9 mouse cellular contexts compared by ENCODE assay signal in the genomic region with DNA sequence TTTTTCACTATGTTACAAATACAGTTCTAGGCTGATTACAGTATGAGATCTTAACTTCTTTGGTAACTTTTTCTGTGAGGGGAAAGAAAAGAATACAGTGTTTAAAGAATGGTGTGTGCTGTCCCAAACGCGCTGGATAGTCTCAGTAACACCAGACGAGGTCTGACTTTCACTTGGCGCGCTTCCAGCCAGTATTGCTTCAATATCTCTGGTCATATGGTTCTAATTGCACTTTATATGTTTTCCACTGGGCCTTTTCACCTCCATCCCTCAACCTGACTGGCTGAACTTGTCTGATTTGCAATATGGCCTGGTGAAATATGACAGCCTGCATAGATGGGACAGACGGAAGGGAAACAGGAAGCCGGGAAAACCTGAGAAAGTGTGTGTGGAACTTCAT. TPM values are rescaled to one million over a fixed set of nuclear protein-coding genes. Genes with fewer than 3 reads are reported as not detected.
DNase-seq lines count a peak whose midpoint lies in the region; ATAC-seq lines count a peak whose summit lies in the region.
"Had no signal": no experiment of that assay in that cellular context is flagged by ENCODE, and none has a peak within 500 bp of the region (broad histone marks: within the 10 kb centered on the region; RNA-seq: fewer than 3 reads in every experiment).

No protein-coding gene starts in this region.

- no peak for ATAC-seq in embryonic facial prominence, embryonic 12.5 days (ENCODE audit: insufficient number of reproducible peaks, insufficient read depth, low FRiP score, low TSS enrichment)
- no peak for ATAC-seq in hindbrain, embryonic 14.5 days (ENCODE audit: low FRiP score)

- H3K4me2 ChIP-seq in embryonic facial prominence, embryonic 12.5 days (replicated peaks): peak overlapping the region; percentile 85
- peak overlapping the region; percentile 93 for H3K4me2 ChIP-seq in hindbrain, embryonic 14.5 days (replicated peaks)

- H3K27ac ChIP-seq in embryonic facial prominence, embryonic 12.5 days: 0 out of 2 replicates have a peak overlapping the region, but pooled peaks have one; percentile 81
- H3K27ac ChIP-seq in hindbrain, embryonic 14.5 days: 0 out of 2 replicates have a peak overlapping the region, but pooled peaks have one; percentile 6

- H3K36me3 ChIP-seq in embryonic facial prominence, embryonic 12.5 days: no peaks in the 10 kb centered on the region; the same call in 1 of the 2 replicates
- no peaks in the 10 kb centered on the region for H3K36me3 ChIP-seq in hindbrain, embryonic 14.5 days (replicated peaks; ENCODE audit: control insufficient read depth, insufficient read depth)
- H3K36me3 ChIP-seq: G1E had no signal

- H3K27me3 ChIP-seq in embryonic facial prominence, embryonic 12.5 days: 0 out of 2 replicates have a peak, but pooled peaks cover 4% of the 10 kb centered on the region
- 0 out of 2 replicates have a peak, but pooled peaks cover 5% of the 10 kb centered on the region for H3K27me3 ChIP-seq in hindbrain, embryonic 14.5 days (ENCODE audit: control insufficient read depth, insufficient read depth, low read length)

- DNase-seq in heart, adult 18-20 months: peak; percentile 37 to 78
- DNase-seq in heart, adult 8-10 months (ENCODE audit: low spot score): no peak
- DNase-seq in hindbrain, embryonic 14.5 days (ENCODE audit: low spot score): no peak
- DNase-seq in lung, postnatal 4 days: peak; percentile 65 to 76
- DNase-seq in adrenal gland, adult 8-10 months: no peak
- DNase-seq in urinary bladder, postnatal 4 days (ENCODE audit: low spot score in 2 of 2): no peak
- no peak for DNase-seq in layer of hippocampus, postnatal 10 days (ENCODE audit: low spot score in 2 of 2)

- peaks cover 25% of the 10 kb centered on the region; the same call in 1 of the 2 replicates for H3K4me1 ChIP-seq in embryonic facial prominence, embryonic 12.5 days
- H3K4me1 ChIP-seq in hindbrain, embryonic 14.5 days (replicated peaks; ENCODE audit: control insufficient read depth, insufficient read depth, low read length): peaks cover 15% of the 10 kb centered on the region; the same call in 1 of the 2 replicates

- no peaks in the 10 kb centered on the region for H3K9me3 ChIP-seq in embryonic facial prominence, embryonic 12.5 days
- H3K9me3 ChIP-seq in hindbrain, embryonic 14.5 days (ENCODE audit: control insufficient read depth, low read length): no peaks in the 10 kb centered on the region
- H3K9me3 ChIP-seq: G1E had no signal

- no peak overlapping the region for H3K9ac ChIP-seq in embryonic facial prominence, embryonic 12.5 days
- peak overlapping the region; percentile 8; the same call in 1 of the 2 replicates for H3K9ac ChIP-seq in hindbrain, embryonic 14.5 days

- 31% methylated on average over 7 of the region's 7 CpGs for WGBS in embryonic facial prominence, embryonic 12.5 days
- WGBS in hindbrain, embryonic 14.5 days: 58% methylated on average over 7 of the region's 7 CpGs

- no peak overlapping the region for H3K4me3 ChIP-seq in embryonic facial prominence, embryonic 12.5 days
- H3K4me3 ChIP-seq in hindbrain, embryonic 14.5 days (replicated peaks; ENCODE audit: low read length): peak overlapping the region; percentile 73

RNA-seq across cellular contexts. Expression of a gene that starts 2.9 kb away (rescaled TPM):
- total RNA-seq in heart, adult 18-20 months (2021): 10 to 100 TPM; 42.5 to 44.2 TPM
- total RNA-seq in heart, adult 8-10 months (2022): 10 to 100 TPM; 34.6 to 45.4 (median 37.2) TPM
- 50.8 and 52.1 TPM in 2 replicates for polyA plus RNA-seq in embryonic facial prominence, embryonic 12.5 days (2016; fragmentation: Nextera tagmentation; extraction: Ambion mirVana)
- polyA plus RNA-seq in hindbrain, embryonic 14.5 days (2014; fragmentation: Nextera tagmentation; extraction: Ambion mirVana): 48.3 and 54.9 TPM in 2 replicates
- 10 to 100 TPM; 17.4 to 26.7 (median 23.4) TPM for total RNA-seq in adrenal gland, adult 8-10 months (2022)
- 10 to 100 TPM; 21.4 to 23.8 TPM for total RNA-seq in layer of hippocampus, postnatal 10 days (2021)

RNA-seq across cellular contexts. Expression of a gene that starts 27.2 kb away (rescaled TPM):
- 10 to 100 TPM; 52.9 to 57.5 TPM for total RNA-seq in heart, adult 18-20 months (2021)
- total RNA-seq in heart, adult 8-10 months (2022): 10 to 100 TPM; 49.4 to 59.3 (median 54.4) TPM
- 50.0 and 52.1 TPM in 2 replicates for polyA plus RNA-seq in embryonic facial prominence, embryonic 12.5 days (2016; fragmentation: Nextera tagmentation; extraction: Ambion mirVana)
- 58.1 and 62.9 TPM in 2 replicates for polyA plus RNA-seq in hindbrain, embryonic 14.5 days (2014; fragmentation: Nextera tagmentation; extraction: Ambion mirVana)
- 10 to 100 TPM; 31.3 to 38.8 (median 38.1) TPM for total RNA-seq in adrenal gland, adult 8-10 months (2022)
- total RNA-seq in layer of hippocampus, postnatal 10 days (2021): 10 to 100 TPM; 31.2 to 31.4 TPM

Comparison
In these comparisons a context has a peak if more than half of its experiments do, and no peak if none do; other contexts are left out.
1. DNase-seq: peak in heart, adult 18-20 months (2 of 2) and lung, postnatal 4 days (2 of 2); none in heart, adult 8-10 months (single experiment), hindbrain, embryonic 14.5 days (single experiment), adrenal gland, adult 8-10 months (single experiment), urinary bladder, postnatal 4 days (0 of 2) and layer of hippocampus, postnatal 10 days (0 of 2).